Mouse (Mus musculus): ENCODE measurements around the gene Lmx1b.

GRCm38 (mm10) chr2:33544781-33545566 lies 95.3 kb downstream of the Lmx1b start:
- TF ChIP-seq CTCF (conservative IDR thresholded peaks at IDR 0.05; ENCODE audit: insufficient read depth, insufficient read length, low read depth, low read length) (no peak), POLR2A (IDR thresholded peaks at IDR 0.05; ENCODE audit: low read depth, low read length) (no peak)
